Mouse (Mus musculus) thymus, adult 18-20 months (tissue): ENCODE results near the gene Caskin1.
"Not testable (repeated sequence)": the region's sequence is repeated elsewhere in the genome, so short reads cannot be mapped to it uniquely, and the experiment has no call there.

Experiments
- DNase-seq, 2 experiments: peaks; one replicate each; pipeline ENCODE4 v3.0.0; 2022; ENCODE audit warnings: mixed read lengths in 2 of 2

The Caskin1 gene

DNA sequence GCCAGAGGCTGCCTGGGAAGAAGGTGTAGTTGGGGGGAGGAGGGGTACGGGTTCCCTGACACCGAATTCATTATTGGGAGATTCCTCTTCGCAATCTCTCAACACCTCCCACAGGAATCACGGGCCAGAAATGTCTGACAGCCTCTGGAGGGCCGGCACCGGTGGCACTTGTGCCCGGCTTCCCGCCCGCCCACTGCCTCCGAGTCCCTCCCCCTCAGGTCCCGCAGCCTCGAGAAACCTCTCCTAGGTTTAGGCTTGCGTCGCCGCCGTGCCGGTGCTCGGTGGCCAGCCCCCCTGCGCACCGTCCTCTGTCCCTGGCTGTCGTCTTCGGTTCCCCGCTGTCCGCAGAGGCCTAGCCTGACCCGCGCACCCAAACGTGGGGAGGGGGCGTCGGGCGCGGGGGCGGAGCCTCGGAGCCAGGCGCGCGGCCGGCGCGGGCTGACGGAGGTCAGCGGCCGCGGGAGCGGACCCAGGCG lies at the start of gene Caskin1:
Caskin1 (plus strand) TSS at position 416 of the 476 bp plus-strand sequence.
- DNase-seq = no peak

DNA sequence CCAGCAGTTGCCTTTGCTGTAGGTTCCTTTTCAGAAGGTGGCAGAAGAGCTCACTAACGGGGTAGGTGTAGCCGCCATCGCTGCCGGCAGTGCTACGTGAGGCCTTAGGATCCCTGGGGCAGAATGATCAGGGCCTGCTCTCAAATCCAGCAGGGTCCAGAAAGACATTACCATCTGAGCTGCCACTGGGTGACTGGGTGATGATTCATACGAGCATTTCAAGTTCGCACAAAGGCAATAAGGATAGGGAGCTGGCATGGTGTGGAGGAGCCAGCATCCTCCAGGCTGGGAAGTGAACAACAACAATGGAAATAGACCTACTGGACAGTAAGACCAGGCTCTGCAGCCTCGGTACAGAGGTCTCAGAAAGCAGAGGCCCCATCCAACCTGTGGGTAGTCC lies 48.0 kb upstream of the Caskin1 start:
- DNase-seq = no peak

DNA sequence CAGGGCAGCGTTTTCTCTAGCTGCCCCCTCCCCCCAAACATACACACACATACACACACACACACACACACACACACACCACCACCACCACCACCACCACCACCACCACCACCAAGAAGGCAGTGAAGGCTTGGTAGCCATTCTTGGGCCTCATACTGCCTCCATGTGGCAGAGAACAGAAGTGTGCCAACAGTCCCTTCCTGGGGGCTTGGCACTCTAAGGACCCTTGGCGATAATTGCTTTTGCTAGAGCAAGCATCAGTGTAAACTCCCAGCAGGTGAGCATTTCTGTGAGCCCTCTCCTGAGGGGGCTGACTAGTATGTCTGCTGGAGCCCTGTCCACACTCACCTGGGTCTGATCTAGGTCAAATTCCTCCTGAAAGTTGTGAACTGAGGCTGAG lies 47.3 kb upstream of the Caskin1 start:
- DNase-seq = no peak

DNA sequence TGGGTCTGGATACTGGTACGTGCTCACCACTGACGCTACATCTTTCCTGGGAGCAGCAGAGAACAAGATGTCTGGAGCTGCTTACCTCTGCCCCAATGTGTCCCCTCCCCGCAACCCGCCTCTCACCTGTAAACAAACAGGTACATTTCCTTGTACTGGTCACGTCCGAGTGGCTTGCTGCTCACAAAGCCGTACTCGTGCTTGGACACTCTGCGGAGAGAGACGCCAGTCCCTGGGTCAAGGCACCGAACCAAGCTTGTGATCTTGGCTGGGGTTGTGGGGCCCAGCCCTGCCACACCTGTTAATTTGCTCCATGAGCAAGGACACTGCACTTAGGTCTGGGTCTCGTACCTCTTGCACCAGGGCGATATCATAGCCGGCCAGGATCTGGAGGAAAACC lies 46.3 kb upstream of the Caskin1 start:
- DNase-seq = no peak

DNA sequence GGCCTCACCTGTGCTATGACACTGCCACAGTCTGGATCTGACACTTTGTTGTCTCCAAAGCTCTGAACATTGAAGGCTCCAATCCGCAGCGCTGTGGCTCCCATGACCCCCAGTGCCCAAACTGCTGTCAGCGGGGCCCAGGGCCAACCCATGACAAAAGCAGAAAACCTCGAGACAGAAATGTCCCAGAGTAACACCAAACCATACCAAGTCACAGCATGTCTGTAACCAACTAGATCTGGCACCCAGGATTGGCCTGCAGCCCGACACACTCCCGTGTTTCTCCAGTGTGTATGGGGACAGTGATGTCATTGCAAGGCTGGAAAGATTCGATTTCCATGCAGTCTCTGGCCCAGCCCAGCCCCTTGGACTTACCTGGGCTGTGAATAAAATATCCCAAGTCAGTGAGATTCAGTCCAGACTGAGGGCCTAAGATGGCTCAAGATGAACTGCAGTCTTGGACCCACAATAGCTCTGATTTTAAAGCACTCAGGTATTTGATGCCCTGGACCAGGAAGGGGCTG lies 45.7 kb upstream of the Caskin1 start, which contains the start of gene Dnase1l2:
Dnase1l2 (minus strand) TSS at position 474 of the 524 bp plus-strand sequence.
- no peak for DNase-seq

DNA sequence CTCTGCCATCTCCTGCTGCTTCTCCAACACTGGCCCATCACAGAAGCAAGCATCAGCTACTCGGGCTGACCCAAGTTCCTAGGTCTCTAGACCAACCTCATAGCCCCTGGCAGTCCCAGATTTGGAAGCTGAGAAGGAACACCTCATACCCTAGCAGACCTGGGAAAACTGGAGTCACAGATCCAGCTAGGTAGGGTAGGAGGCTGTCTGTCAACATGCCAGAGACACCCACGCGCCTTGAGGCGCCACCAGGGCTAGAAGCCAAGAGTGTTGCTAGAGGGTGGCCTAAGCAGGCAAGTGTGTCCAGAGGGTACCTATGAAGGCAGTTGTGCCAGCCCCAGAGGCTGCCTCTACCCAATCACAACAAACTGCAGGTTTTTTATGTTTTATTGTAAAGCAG lies 45.0 kb upstream of the Caskin1 start:
- no peak for DNase-seq

DNA sequence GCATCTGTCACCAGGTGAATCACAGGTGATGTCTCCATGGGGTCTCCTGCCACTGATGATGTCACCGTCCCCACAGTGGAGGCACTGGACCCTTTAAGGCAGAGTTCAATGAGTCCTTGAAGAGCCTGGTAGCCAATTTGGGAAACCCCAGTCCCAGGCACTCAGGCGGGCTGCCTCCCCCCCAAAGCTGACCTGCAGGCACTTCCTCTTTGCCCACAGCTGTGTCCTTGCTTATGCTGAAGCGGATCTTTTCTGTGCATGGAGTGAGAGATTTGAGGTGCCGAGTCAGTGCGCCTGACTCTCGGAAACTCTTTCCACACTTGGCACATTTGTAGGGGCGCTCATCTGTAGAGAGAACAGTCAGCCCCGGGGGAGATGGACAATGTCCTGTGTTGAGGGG lies 41.8 kb upstream of the Caskin1 start:
- no peak for DNase-seq

DNA sequence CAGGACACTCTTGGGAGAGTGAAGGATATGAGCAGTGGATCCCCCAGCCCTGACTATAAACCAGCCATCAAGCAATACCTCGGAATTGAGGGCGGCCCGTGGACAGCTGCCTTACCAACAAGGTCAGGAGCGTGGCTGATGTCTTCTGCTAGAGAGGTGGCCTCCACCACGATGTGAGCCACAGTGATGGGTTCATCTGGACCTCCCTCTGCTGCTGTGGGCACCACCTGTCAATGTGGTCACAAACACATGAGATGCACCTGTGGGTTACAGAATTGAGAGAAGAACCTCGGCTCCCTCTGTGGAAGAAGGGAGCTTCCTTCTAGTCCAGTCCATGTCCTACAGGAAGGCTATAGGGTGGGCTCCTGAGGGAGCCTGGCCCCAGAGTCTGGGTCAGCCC lies 38.9 kb upstream of the Caskin1 start:
- no peak for DNase-seq

DNA sequence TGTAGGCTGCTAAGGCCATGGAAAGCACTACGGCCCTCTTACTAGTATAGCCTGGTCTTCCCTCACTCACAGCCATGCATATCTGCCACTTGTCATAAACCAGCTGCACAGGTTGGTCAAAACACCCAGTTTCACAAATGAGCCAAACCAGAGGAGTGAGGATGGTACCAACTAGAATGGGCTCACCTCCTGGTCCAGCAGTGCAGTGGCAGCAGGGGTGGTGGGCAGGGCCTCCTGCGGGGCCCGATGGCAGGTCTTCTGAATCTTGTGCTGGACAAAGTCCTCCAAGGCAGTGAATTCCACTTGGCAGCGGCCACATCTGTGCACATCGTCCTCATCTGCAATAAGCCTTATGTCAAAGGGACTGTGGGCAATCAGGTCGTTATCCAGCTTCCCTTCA lies 37.2 kb upstream of the Caskin1 start:
- DNase-seq = no peak

DNA sequence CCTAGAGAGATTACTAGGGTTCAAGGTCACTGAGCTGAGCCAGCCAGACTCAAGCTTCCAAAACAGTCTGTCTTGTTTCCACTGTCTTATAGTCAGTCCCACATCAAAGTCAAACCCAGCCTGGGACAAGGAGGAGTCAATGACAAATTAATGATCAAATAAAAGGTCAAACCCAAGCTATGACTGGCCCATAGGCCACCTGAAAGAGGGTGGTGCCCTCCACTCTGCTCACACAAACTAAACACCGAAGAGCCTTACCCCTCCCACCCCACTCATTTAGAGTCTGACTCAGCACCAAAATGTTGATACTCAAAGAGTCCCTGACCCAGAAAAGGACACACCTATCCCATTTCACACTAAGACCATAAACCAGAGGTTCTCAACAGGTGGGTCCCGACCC lies 35.0 kb upstream of the Caskin1 start:
- DNase-seq = no peak

DNA sequence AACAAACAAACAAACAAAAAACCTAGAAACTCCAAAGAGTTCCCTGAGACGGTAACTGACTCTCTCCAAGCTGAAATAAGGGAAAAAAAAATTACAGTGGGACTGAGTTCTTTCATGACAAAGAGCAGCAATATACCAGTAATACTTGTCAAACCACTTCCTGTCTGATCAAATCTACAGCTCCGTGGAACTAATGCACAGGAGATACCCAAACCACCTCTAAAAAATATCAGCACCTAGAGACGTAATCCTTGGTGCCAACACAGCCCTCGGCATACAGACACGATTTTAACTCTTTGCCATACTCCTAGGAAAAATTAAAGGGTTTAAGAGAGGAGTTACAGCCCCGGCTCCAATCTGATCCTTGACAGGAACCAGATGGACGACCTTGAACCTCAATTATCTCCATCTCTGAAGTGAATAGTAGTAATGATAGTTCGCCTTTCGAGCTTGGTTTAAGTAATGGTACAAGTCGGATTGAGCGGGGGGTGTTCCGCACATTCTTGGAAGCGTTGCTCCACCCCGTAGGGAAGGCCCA lies 34.1 kb upstream of the Caskin1 start:
- DNase-seq = no peak

DNA sequence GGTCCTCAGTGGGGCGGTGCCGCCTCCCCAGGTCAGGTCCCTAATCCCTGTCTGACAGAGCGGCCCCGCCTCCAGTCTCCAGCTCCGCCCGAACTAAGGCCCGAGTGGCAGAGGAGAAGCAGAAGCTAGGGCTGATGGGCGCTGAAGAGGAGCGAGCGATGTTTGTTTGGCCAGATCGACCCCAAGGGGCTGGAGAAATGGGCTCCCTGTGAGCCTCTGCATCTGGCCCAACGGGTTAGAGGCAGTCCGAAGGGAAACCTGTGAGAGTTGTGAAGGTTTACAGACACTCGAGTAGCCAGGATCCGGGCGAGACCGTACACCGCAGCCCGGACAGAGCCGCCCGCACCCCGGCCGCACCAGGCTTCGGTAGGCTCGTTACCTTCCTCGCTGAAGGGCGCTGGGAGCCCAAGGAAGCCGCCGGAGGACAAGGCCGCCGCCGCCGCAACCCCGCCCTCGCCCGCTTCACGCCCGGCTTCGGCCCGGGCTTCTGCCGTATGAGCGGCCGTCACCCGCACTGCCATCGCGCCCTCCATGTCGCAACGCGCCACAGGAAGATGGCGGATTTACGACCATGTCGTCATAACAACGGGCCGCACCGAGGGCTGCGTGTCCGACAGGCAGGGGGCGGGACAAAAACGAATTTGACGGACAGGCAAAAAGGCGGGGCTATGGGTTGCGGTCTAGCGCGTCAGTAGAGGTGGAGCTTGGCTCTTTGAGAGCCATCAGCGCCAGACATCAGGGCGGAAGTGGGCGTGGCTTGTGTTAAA lies 33.5 kb upstream of the Caskin1 start:
- peak; percentile 99 for DNase-seq

DNA sequence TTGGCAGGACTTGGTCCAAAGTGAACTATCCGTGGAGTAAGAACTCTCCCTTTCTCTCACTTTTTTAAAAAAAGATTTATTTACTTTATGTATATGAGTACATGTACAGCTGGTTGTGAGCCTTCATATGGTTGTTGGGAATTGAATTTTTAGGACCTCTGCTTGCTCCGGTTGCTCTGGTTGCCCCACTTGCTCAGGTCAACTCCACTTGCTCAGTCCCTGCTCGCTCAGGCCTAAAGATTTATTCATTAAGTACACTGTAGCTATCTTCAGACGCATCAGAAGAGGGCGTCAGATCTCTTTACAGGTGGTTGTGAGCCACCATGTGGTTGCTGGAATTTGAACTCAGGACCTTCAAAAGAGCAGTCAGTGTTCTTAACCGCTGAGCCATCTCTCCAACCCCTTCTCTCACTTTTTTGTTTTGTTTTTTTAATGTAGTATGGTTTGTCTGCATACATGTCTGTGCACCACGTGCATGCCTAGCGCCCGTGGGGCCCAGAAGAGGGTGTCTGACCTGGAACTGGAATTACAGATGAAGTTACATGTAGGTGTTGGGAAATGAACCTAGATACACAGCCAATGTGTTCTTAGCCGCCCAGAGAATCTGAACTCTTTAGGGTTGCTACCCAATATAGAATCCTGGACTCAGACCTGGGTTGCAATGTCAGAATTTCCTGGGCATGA lies 32.7 kb upstream of the Caskin1 start:
- DNase-seq = not testable (repeated sequence)

DNA sequence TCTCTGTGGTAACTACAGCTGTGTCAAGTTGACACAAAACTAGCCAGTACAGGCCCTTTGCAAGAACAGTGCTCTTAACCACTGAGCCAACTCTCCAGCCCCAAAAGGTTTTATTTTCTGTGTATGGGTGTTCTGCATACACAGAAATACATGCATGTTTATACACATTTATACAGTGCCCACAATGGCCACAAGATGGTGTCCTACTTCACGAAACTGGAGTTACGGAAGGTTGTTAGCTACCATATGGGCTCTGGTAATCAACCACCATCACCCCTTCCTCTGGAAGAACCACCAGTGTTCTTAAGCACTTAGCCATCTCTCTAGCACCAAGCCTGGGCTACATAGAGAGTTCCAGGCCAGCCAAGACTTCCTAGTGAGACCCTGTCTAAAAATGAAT lies 26.8 kb upstream of the Caskin1 start:
- no peak for DNase-seq

DNA sequence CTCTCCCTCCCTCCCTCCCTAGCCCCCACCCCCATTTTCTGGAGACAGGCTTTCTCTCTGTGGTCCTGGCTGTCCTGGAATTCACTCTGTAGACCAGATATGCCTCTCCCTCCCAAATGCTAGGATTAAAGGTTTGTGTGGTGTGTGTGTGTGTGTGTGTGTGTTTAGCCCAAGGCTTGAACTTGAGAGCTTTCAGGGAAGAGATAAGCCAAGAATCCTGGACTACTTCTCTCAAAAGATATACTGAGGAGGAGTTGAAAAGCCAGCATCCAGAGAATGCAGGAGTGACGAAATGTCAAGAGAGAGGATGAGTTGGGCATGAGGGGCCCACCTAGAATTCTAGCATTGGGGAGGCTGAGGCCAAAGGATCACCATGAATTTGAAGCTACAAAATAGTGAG lies 25.5 kb upstream of the Caskin1 start:
- DNase-seq = no peak

DNA sequence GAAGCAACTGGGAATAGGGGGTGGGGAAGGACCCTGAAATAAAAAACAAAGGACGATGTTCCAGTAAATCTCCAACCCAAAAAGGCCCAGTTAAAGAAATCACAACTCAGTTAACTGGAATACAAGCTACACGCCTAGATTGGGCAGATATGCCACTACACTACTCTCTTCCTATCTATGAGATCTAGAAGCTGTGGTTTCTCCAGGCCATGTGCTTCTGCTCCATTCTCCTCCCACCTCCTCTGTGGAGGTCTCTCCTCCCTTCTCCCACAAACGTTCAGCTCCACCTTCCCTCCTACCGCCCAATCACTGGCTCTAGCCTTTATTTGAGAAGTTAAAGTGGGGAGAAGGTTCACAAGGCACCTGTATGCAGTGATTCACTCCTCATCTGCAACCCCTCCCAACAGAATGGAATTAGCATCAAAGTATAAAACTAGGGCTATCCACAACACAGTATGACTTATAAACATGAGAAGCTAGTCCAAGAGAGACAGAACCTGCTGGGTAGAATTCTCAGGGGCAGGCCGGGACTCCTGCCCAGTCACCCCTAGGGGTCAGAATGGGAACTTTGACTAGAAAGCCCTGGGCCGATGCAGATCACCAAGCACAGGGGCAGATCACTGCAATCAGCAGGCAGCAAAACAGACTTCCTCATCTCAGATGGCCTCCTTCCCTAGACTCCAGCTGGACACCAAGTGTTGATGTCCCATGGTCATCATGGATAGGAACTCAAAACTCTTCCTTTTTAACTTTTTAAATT lies 24.8 kb upstream of the Caskin1 start:
- DNase-seq = peak in 1 of 2 experiments; percentile 3

DNA sequence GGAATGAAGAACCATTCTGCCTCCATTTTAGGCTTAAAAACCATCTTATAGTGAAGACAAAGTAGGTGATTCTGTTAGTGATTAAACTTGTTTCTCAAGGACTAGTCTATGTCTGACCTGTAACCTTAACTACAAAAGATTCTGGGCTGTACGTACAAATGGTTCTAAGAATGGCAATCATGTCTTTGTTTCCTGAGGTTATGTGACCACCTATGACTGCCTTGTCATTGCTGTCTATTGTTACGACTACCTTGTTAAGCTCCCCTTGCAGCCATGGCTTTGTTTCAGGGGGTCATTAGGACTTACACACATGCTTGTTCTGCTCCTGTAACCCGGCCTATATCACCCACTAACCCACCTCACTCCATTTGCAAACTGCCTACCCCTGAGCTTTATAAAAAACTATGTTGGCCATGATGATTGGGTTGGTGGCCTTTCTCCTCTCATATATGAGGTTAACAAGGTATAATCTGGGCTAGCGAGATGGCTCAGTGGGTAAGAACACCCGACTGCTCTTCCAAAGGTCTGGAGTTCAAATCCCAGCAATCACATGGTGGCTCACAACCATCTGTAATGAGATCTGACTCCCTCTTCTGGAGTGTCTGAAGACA lies 19.7 kb upstream of the Caskin1 start:
- no peak for DNase-seq

DNA sequence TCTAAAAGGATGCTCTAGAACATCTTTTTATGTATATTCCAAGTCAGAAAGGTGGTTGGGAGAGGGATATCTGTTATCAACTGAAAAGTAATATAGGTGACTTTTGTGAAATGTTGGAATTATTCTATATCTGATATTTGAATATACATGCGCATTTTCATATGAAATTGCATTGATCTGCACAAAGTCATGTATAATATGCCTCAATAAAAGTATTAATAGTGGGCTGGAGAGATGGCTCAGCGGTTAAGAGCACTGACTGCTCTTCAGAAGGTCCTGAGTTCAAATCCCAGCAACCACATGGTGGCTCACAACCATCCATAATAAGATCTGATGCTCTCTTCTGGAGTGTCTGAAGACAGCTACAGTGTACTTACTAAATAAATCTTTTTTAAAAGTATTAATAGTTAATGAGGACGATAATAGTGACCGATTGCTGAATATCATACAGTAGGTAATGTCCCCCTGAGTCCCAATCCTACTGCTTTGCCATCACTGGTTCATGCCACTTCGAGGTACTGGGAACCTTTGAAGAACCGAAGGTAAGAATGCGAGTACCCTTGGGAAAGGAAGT lies 19.0 kb upstream of the Caskin1 start:
- DNase-seq = no peak

DNA sequence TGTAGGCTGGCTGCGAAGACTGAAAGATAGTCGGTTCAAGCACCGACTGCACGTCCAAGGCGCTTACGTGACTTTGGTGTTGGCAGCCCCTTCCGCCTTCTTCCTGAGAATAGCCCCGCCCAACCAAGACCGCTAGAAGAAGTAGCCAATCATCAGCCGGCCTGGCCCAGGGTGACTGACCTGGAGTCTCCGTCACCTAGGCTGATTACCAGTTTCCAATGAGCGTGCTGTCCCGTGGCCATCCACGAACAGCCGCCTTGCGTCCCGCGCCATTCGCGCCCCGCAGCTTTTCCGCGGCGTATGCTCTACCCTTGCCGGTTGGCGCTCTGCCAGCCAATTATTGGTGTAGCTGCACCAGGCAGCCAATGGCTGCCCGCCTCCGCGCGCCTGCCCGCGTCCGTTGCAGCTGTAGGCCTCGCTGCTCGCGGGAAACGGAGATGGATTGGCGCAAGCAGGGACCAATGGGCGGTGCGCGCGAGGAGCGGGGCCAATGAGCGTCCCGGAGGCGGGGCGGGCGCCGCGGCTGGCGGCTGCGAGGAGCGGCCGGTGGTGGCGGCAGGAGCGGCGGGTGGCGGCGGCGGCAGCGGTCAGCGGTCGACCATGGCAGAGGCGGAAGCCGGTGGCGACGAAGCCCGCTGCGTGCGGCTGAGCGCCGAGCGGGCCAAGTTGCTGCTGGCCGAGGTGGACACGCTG lies 18.3 kb upstream of the Caskin1 start, which contains the start of the genes E4f1 and Pgp:
E4f1 (minus strand) TSS at position 404 of the 693 bp plus-strand sequence.
Pgp (plus strand) TSS at position 483 of the 693 bp plus-strand sequence.
- peak; percentile 97 for DNase-seq

DNA sequence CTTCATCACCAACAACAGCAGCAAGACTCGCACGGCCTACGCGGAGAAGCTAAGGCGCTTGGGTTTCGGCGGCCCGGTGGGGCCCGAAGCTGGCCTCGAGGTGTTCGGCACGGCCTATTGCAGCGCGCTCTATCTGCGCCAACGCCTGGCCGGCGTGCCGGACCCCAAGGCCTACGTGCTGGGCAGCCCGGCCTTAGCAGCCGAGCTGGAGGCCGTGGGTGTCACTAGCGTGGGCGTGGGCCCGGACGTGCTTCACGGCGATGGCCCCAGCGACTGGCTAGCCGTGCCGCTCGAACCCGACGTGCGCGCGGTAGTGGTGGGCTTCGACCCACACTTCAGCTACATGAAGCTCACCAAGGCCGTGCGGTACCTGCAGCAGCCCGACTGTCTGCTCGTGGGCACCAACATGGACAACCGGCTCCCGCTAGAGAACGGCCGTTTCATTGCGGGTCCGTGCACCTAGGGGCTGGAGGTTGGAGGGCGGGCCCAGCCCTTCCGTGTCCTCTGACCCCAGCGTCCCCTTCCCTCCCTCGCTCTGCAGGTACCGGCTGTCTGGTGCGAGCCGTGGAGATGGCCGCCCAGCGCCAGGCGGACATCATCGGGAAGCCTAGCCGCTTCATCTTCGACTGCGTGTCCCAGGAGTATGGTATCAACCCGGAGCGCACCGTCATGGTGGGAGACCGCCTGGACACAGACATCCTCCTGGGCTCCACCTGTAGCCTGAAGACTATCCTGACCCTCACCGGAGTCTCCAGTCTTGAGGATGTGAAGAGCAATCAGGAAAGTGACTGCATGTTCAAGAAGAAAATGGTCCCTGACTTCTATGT lies 17.5 kb upstream of the Caskin1 start:
- DNase-seq = peak in 1 of 2 experiments; percentile 29
